Mouse (Mus musculus): Measurements from ENCODE around the gene Fmo2. TPM values are rescaled to one million over a fixed set of nuclear protein-coding genes. Genes with fewer than 3 reads are reported as not detected.

Gene Fmo2
- total and polyA plus RNA-seq, 2 experiments from 2014 or later, result 0.44 to 1.1 TPM

GRCm38 (mm10) chr1:162871701-162872311 is 26.7 kb downstream of the Fmo2 start:
- WGBS, result 55% methylated on average over 9 of the region's 9 CpGs
- Histone ChIP-seq H3K4me2 (ENCODE audit: low read depth, low read length) (no peak overlapping the region), H3K4me3 (ENCODE audit: low read length) (no peak overlapping the region), H3K4me1 (ENCODE audit: insufficient read depth, low read length) (no peaks in the 10 kb centered on the region), H3K9me3 (ENCODE audit: low read length) (no peaks in the 10 kb centered on the region), H3K36me3 (ENCODE audit: insufficient read depth, low read length) (no peaks in the 10 kb centered on the region), H3K9ac (replicated peaks; ENCODE audit: low read length) (no peak overlapping the region), H3K27ac (no peak overlapping the region), H3K27me3 (ENCODE audit: insufficient read depth, low read length) (no peaks in the 10 kb centered on the region)
- DNase-seq (ENCODE audit: low spot score) (no peak), ATAC-seq (no peak)
- TF ChIP-seq CTCF (IDR thresholded peaks at IDR 0.05; ENCODE audit: low read depth), result no peak

GRCm38 (mm10) chr1:162870978-162871377 is 27.5 kb downstream of the Fmo2 start:
- ATAC-seq (no peak), DNase-seq (ENCODE audit: low spot score) (no peak)
- TF ChIP-seq CTCF (IDR thresholded peaks at IDR 0.05; ENCODE audit: low read depth), result no peak
- no peaks in the 10 kb centered on the region for H3K36me3 ChIP-seq (ENCODE audit: insufficient read depth, low read length)
- no peak overlapping the region for H3K4me2 ChIP-seq (ENCODE audit: low read depth, low read length)
- WGBS, result 86% methylated on average over 7 of the region's 7 CpGs
- H3K9ac ChIP-seq (replicated peaks; ENCODE audit: low read length), result no peak overlapping the region
- no peak overlapping the region for H3K4me3 ChIP-seq (ENCODE audit: low read length)
- H3K27ac ChIP-seq, result no peak overlapping the region
- H3K9me3 ChIP-seq (ENCODE audit: low read length), result no peaks in the 10 kb centered on the region
- H3K4me1 ChIP-seq (ENCODE audit: insufficient read depth, low read length), result no peaks in the 10 kb centered on the region
- H3K27me3 ChIP-seq (ENCODE audit: insufficient read depth, low read length), result no peaks in the 10 kb centered on the region

GRCm38 (mm10) chr1:162867396-162867795 is 31.1 kb downstream of the Fmo2 start:
- Histone ChIP-seq H3K9ac (replicated peaks; ENCODE audit: low read length) (no peak overlapping the region), H3K4me1 (ENCODE audit: insufficient read depth, low read length) (no peaks in the 10 kb centered on the region), H3K27ac (no peak overlapping the region), H3K36me3 (ENCODE audit: insufficient read depth, low read length) (no peaks in the 10 kb centered on the region), H3K4me3 (ENCODE audit: low read length) (no peak overlapping the region), H3K9me3 (ENCODE audit: low read length) (no peaks in the 10 kb centered on the region), H3K27me3 (ENCODE audit: insufficient read depth, low read length) (no peaks in the 10 kb centered on the region), H3K4me2 (ENCODE audit: low read depth, low read length) (no peak overlapping the region)
- 76% methylated on average over 4 of the region's 4 CpGs for WGBS
- ATAC-seq (no peak), DNase-seq (ENCODE audit: low spot score) (no peak)
- TF ChIP-seq CTCF (IDR thresholded peaks at IDR 0.05; ENCODE audit: low read depth), result no peak

DNA sequence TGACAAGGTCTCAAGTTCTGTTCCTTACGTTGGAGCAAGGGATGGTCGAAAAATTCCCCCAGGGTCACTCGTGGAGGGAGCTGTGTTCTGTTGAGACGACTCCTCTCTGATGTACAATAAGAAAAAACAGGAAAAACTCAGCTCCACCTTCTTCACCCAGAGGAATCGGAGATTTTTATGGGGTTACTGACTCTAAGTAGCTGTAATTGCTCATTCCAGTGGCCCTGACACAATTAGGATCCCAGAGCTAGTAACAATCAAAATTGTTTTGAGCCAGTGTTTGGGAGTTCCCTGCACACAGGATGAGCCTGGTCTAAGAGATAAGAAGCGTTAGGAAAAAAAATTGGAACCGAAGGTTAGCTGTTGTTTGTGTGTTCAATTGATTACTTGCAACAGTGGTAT is 32.2 kb downstream of the Fmo2 start, which contains the start of gene Fmo1:
Gene Fmo1, minus strand, starts transcription at position 331 of the 402 bp plus-strand sequence.
- ATAC-seq (no peak), DNase-seq (ENCODE audit: low spot score) (no peak)
- TF ChIP-seq CTCF (IDR thresholded peaks at IDR 0.05; ENCODE audit: low read depth), result no peak
- Histone ChIP-seq H3K4me1 (ENCODE audit: insufficient read depth, low read length) (no peaks in the 10 kb centered on the region), H3K9me3 (ENCODE audit: low read length) (no peaks in the 10 kb centered on the region), H3K27me3 (ENCODE audit: insufficient read depth, low read length) (no peaks in the 10 kb centered on the region), H3K36me3 (ENCODE audit: insufficient read depth, low read length) (no peaks in the 10 kb centered on the region), H3K4me3 (ENCODE audit: low read length) (no peak within 1 kb of the TSS), H3K27ac (no peak within 1 kb of the TSS), H3K9ac (replicated peaks; ENCODE audit: low read length) (no peak within 1 kb of the TSS), H3K4me2 (ENCODE audit: low read depth, low read length) (no peak within 1 kb of the TSS)
- WGBS, result 79% methylated on average over 7 of the region's 7 CpGs

DNA sequence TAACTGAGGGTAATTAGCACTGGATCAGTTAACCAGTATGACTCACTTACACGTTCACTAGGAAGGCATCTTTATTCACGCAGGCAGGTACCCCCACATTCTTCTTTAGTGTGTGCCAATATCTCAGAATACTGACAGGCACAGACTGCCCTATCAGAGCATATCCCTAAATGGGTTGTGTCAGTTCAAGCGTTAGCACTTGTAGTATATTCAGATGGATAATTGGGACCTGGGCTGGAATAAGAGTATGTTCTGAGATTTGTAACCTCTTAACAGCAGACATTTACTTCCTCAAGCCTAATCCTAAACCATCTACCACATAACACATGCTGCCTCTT is 33.1 kb downstream of the Fmo2 start:
- no peak for TF ChIP-seq CTCF (IDR thresholded peaks at IDR 0.05; ENCODE audit: low read depth)
- Histone ChIP-seq H3K4me3 (ENCODE audit: low read length) (no peak overlapping the region), H3K4me2 (ENCODE audit: low read depth, low read length) (no peak overlapping the region), H3K27ac (no peak overlapping the region), H3K27me3 (ENCODE audit: insufficient read depth, low read length) (no peaks in the 10 kb centered on the region), H3K4me1 (ENCODE audit: insufficient read depth, low read length) (no peaks in the 10 kb centered on the region), H3K36me3 (ENCODE audit: insufficient read depth, low read length) (no peaks in the 10 kb centered on the region), H3K9me3 (ENCODE audit: low read length) (no peaks in the 10 kb centered on the region), H3K9ac (replicated peaks; ENCODE audit: low read length) (no peak overlapping the region)
- no peak for ATAC-seq
- no peak for DNase-seq (ENCODE audit: low spot score)
- WGBS, result 88% methylated on average over 3 of the region's 3 CpGs

- no peaks in the 10 kb centered on the region for H3K4me1 ChIP-seq (ENCODE audit: insufficient read depth, low read length)
- no peak overlapping the region for H3K4me3 ChIP-seq (ENCODE audit: low read length)
- DNase-seq (ENCODE audit: low spot score) (no peak), ATAC-seq (no peak)
- H3K4me2 ChIP-seq (ENCODE audit: low read depth, low read length), result no peak overlapping the region
- H3K9ac ChIP-seq (replicated peaks; ENCODE audit: low read length), result no peak overlapping the region
- no peaks in the 10 kb centered on the region for H3K9me3 ChIP-seq (ENCODE audit: low read length)
- TF ChIP-seq CTCF (IDR thresholded peaks at IDR 0.05; ENCODE audit: low read depth), result no peak
- H3K27ac ChIP-seq, result no peak overlapping the region
- H3K27me3 ChIP-seq (ENCODE audit: insufficient read depth, low read length), result no peaks in the 10 kb centered on the region
- H3K36me3 ChIP-seq (ENCODE audit: insufficient read depth, low read length), result no peaks in the 10 kb centered on the region
- WGBS, result 83% methylated on average over 8 of the region's 8 CpGs
Measured at GRCm38 (mm10) chr1:162864816-162865492, 33.6 kb downstream of the Fmo2 start.

GRCm38 (mm10) chr1:162864279-162864678 is 34.2 kb downstream of the Fmo2 start:
- H3K9ac ChIP-seq (replicated peaks; ENCODE audit: low read length), result no peak overlapping the region
- ATAC-seq (no peak), DNase-seq (ENCODE audit: low spot score) (no peak)
- no peaks in the 10 kb centered on the region for H3K36me3 ChIP-seq (ENCODE audit: insufficient read depth, low read length)
- no peaks in the 10 kb centered on the region for H3K27me3 ChIP-seq (ENCODE audit: insufficient read depth, low read length)
- no peak overlapping the region for H3K4me2 ChIP-seq (ENCODE audit: low read depth, low read length)
- no peak overlapping the region for H3K27ac ChIP-seq
- WGBS, result 93% methylated on average over 5 of the region's 5 CpGs
- TF ChIP-seq CTCF (IDR thresholded peaks at IDR 0.05; ENCODE audit: low read depth), result no peak
- 0 out of 2 replicates have a peak, but pooled peaks cover under 1% of the 10 kb centered on the region for H3K4me1 ChIP-seq (ENCODE audit: insufficient read depth, low read length)
- no peaks in the 10 kb centered on the region for H3K9me3 ChIP-seq (ENCODE audit: low read length)
- H3K4me3 ChIP-seq (ENCODE audit: low read length), result no peak overlapping the region

All from hindbrain, postnatal 0 days (tissue).